Mouse (Mus musculus): Measurements from ENCODE around the gene Ugt1a6b. TPM values are rescaled to one million over a fixed set of nuclear protein-coding genes. Genes with fewer than 3 reads are reported as not detected.

Gene Ugt1a6b
- polyA plus RNA-seq, 2 experiments: 0.24 to 1.0 TPM

DNA sequence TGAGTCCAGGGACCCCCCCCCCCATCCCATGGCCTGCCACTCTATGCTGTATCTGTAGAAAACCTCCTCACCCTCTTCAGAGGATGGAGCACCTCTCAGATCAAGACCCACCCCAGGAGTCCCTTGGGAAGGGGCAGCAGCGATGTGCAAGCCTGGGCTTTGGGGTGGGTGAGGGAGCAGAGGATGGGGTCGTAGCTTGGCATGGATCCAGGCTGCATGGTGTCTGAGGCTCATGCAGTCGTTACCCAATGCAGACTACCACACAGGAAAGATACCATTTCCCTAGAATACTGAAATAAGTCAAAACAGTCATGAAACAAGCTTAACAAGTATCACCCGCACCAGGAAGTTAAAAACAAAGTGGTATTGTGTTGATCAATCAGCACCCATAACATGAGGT is 145.6 kb downstream of the Ugt1a6b start:
- 71% methylated on average over 4 of the region's 4 CpGs for WGBS
- no peaks in the 10 kb centered on the region for H3K36me3 ChIP-seq (ENCODE audit: control insufficient read depth, insufficient read depth, low read length)
- no peak for TF ChIP-seq POLR2A (IDR thresholded peaks at IDR 0.05; ENCODE audit: borderline replicate concordance, extremely low read depth, insufficient read depth, insufficient read length)
- no peaks in the 10 kb centered on the region for H3K4me1 ChIP-seq (ENCODE audit: control insufficient read depth, insufficient read depth, low read length)
- no peak overlapping the region for H3K4me2 ChIP-seq (replicated peaks; ENCODE audit: low read depth, low read length, severe bottlenecking)
- no peaks in the 10 kb centered on the region for H3K27me3 ChIP-seq (ENCODE audit: control insufficient read depth, insufficient read depth, low read length)
- DNase-seq (ENCODE audit: low spot score) (no peak), ATAC-seq (ENCODE audit: low FRiP score, low read depth) (no peak)
- H3K9me3 ChIP-seq (ENCODE audit: control insufficient read depth, low read length): peaks cover 87% of the 10 kb centered on the region
- no peak overlapping the region for H3K4me3 ChIP-seq (replicated peaks; ENCODE audit: low read length)
- no peak overlapping the region for H3K9ac ChIP-seq (ENCODE audit: low read depth, low read length, severe bottlenecking)
- H3K27ac ChIP-seq (replicated peaks; ENCODE audit: low read depth, low read length): no peak overlapping the region

DNA sequence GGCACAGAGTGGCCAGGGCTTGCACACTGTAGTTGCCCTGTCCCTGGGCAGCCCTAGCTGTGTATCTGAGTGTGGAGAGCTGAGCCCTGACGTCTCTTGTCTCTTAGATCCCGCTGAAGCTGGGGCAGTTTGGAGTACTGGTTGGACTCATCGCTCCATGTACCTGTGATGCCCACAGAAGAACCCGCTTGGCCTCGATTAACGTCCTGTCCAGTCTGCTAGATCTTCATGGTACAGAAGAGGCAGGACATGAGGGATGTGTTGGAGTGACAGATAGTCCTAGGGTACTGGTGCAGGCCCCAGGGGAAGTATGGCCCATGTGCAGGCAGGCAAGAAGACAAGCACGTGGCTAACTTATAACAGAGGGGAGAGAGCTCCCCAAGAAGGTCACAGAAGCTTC is 146.5 kb downstream of the Ugt1a6b start:
- H3K4me1 ChIP-seq (ENCODE audit: control insufficient read depth, insufficient read depth, low read length): no peaks in the 10 kb centered on the region
- peaks cover 83% of the 10 kb centered on the region for H3K9me3 ChIP-seq (ENCODE audit: control insufficient read depth, low read length)
- H3K27me3 ChIP-seq (ENCODE audit: control insufficient read depth, insufficient read depth, low read length): no peaks in the 10 kb centered on the region
- WGBS: 78% methylated on average over 7 of the region's 7 CpGs
- no peak for TF ChIP-seq POLR2A (IDR thresholded peaks at IDR 0.05; ENCODE audit: borderline replicate concordance, extremely low read depth, insufficient read depth, insufficient read length)
- H3K36me3 ChIP-seq (ENCODE audit: control insufficient read depth, insufficient read depth, low read length): no peaks in the 10 kb centered on the region
- H3K9ac ChIP-seq (ENCODE audit: low read depth, low read length, severe bottlenecking): no peak overlapping the region
- no peak for DNase-seq (ENCODE audit: low spot score)
- H3K27ac ChIP-seq (replicated peaks; ENCODE audit: low read depth, low read length): no peak overlapping the region
- no peak overlapping the region for H3K4me3 ChIP-seq (replicated peaks; ENCODE audit: low read length)
- no peak for ATAC-seq (ENCODE audit: low FRiP score, low read depth)
- no peak overlapping the region for H3K4me2 ChIP-seq (replicated peaks; ENCODE audit: low read depth, low read length, severe bottlenecking)

DNA sequence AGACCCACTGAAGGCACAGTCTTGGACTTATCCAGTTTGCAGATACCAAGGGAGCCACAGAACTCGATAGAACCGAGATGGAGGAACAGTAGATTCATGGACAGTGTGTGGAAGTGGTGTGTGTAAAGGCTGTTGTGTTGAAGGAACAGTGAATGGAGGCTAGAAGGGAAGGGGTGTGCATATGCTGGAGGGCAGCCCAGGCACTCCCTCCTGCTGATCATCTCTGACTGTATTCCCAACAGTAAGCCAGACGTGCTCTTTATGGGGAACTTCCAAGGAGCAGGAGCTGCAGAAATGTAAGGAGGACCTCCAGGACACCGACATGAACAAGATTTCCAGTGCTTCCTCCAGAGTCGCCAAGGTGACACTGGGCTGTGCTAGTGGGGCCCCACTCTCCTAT is 147.0 kb downstream of the Ugt1a6b start:
- no peak overlapping the region for H3K4me2 ChIP-seq (replicated peaks; ENCODE audit: low read depth, low read length, severe bottlenecking)
- 80% methylated on average over 5 of the region's 5 CpGs for WGBS
- H3K4me1 ChIP-seq (ENCODE audit: control insufficient read depth, insufficient read depth, low read length): no peaks in the 10 kb centered on the region
- H3K9me3 ChIP-seq (ENCODE audit: control insufficient read depth, low read length): peaks cover 83% of the 10 kb centered on the region
- no peaks in the 10 kb centered on the region for H3K36me3 ChIP-seq (ENCODE audit: control insufficient read depth, insufficient read depth, low read length)
- H3K27me3 ChIP-seq (ENCODE audit: control insufficient read depth, insufficient read depth, low read length): no peaks in the 10 kb centered on the region
- no peak for TF ChIP-seq POLR2A (IDR thresholded peaks at IDR 0.05; ENCODE audit: borderline replicate concordance, extremely low read depth, insufficient read depth, insufficient read length)
- H3K27ac ChIP-seq (replicated peaks; ENCODE audit: low read depth, low read length): no peak overlapping the region
- H3K9ac ChIP-seq (ENCODE audit: low read depth, low read length, severe bottlenecking): no peak overlapping the region
- DNase-seq (ENCODE audit: low spot score): no peak
- ATAC-seq (ENCODE audit: low FRiP score, low read depth): no peak
- H3K4me3 ChIP-seq (replicated peaks; ENCODE audit: low read length): no peak overlapping the region

DNA sequence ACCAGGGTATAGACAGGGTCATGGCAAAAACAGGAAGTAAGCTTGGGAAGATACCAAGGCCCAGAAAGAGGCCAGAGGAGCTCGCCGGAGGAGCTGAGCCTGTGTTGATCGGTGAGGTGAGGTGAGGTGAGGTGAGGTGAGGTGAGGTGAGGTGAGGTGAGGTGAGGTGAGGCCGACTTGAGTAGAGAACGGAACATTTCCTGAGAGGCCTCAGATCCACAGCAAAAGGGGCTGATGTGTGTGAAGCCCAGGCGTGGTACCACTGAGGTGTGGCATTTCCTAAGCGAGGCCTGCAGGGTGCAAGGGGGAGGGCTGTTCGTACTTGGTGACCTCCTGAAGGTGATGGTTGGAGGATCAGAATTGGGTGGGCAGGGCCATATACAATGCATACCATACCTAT is 150.1 kb downstream of the Ugt1a6b start:
- H3K27me3 ChIP-seq (ENCODE audit: control insufficient read depth, insufficient read depth, low read length): no peaks in the 10 kb centered on the region
- peaks cover 84% of the 10 kb centered on the region for H3K9me3 ChIP-seq (ENCODE audit: control insufficient read depth, low read length)
- no peak overlapping the region for H3K27ac ChIP-seq (replicated peaks; ENCODE audit: low read depth, low read length)
- no peak overlapping the region for H3K4me2 ChIP-seq (replicated peaks; ENCODE audit: low read depth, low read length, severe bottlenecking)
- no peak for TF ChIP-seq POLR2A (IDR thresholded peaks at IDR 0.05; ENCODE audit: borderline replicate concordance, extremely low read depth, insufficient read depth, insufficient read length)
- no peak overlapping the region for H3K9ac ChIP-seq (ENCODE audit: low read depth, low read length, severe bottlenecking)
- ATAC-seq (ENCODE audit: low FRiP score, low read depth): no peak
- DNase-seq (ENCODE audit: low spot score): no peak
- WGBS: 74% methylated on average over 8 of the region's 8 CpGs
- H3K4me3 ChIP-seq (replicated peaks; ENCODE audit: low read length): no peak overlapping the region
- H3K36me3 ChIP-seq (ENCODE audit: control insufficient read depth, insufficient read depth, low read length): no peaks in the 10 kb centered on the region
- H3K4me1 ChIP-seq (ENCODE audit: control insufficient read depth, insufficient read depth, low read length): no peaks in the 10 kb centered on the region

GRCm38 (mm10) chr1:88253540-88253939 is 150.5 kb downstream of the Ugt1a6b start:
- no peak overlapping the region for H3K4me2 ChIP-seq (replicated peaks; ENCODE audit: low read depth, low read length, severe bottlenecking)
- H3K9ac ChIP-seq (ENCODE audit: low read depth, low read length, severe bottlenecking): no peak overlapping the region
- no peaks in the 10 kb centered on the region for H3K4me1 ChIP-seq (ENCODE audit: control insufficient read depth, insufficient read depth, low read length)
- 69% methylated on average over 6 of the region's 6 CpGs for WGBS
- DNase-seq (ENCODE audit: low spot score): no peak
- H3K4me3 ChIP-seq (replicated peaks; ENCODE audit: low read length): no peak overlapping the region
- no peak overlapping the region for H3K27ac ChIP-seq (replicated peaks; ENCODE audit: low read depth, low read length)
- peaks cover 80% of the 10 kb centered on the region for H3K9me3 ChIP-seq (ENCODE audit: control insufficient read depth, low read length)
- no peak for TF ChIP-seq POLR2A (IDR thresholded peaks at IDR 0.05; ENCODE audit: borderline replicate concordance, extremely low read depth, insufficient read depth, insufficient read length)
- no peaks in the 10 kb centered on the region for H3K36me3 ChIP-seq (ENCODE audit: control insufficient read depth, insufficient read depth, low read length)
- no peak for ATAC-seq (ENCODE audit: low FRiP score, low read depth)
- H3K27me3 ChIP-seq (ENCODE audit: control insufficient read depth, insufficient read depth, low read length): no peaks in the 10 kb centered on the region

Measured in limb, embryonic 14.5 days (tissue).